Mouse (Mus musculus) CH12.LX (cell line): ENCODE results near the gene Pramef8. TPM values are rescaled to one million over a fixed set of nuclear protein-coding genes. Genes with fewer than 3 reads are reported as not detected.

Experiments used
- DNase-seq: peaks from one replicate; pipeline ENCODE4 v3.0.0-alpha.2; 2013; ENCODE audit errors: extremely low read depth
- H3K27ac ChIP-seq: 2 replicates; pipeline ENCODE4 v1.5.1; 2012; ENCODE audit warnings: low read depth, mild to moderate bottlenecking, control low read depth, moderate library complexity; ENCODE audit not compliant: insufficient read depth
- H3K27me3 ChIP-seq: replicated peaks from 2 replicates; pipeline ENCODE3; 2012; ENCODE audit warnings: inconsistent platforms
- H3K36me3 ChIP-seq, 2 experiments: replicated peaks in 1 of 2; 2 replicates each; pipeline versions ENCODE3 to v1.6.1; 2012; ENCODE audit warnings: inconsistent platforms in 1 of 2, low read length in 1 of 2, mild to moderate bottlenecking in 1 of 2, mixed read lengths in 1 of 2, moderate library complexity in 1 of 2; ENCODE audit not compliant: control insufficient read depth in 1 of 2, insufficient read depth in 1 of 2
- H3K4me1 ChIP-seq, 2 experiments: 2 replicates each; pipeline ENCODE4 v1.6.1; 2012; ENCODE audit warnings: inconsistent platforms in 1 of 2, moderate library complexity in 1 of 2; ENCODE audit not compliant: insufficient read depth in 2 of 2, control insufficient read depth in 1 of 2
- H3K4me2 ChIP-seq: 2 replicates; pipeline ENCODE4 v1.6.1; 2012; ENCODE audit warnings: low read depth, mild to moderate bottlenecking, control low read depth; ENCODE audit not compliant: poor library complexity, insufficient read depth, severe bottlenecking
- H3K4me3 ChIP-seq, 3 experiments: fragments of 150-350 bp in 1 of 3; sonication (generic) in 1 of 3; replicated peaks in 1 of 3; 2 replicates each; pipeline versions ENCODE3 to v1.5.1; 2011 to 2012; ENCODE audit warnings: low read depth in 2 of 3, low read length in 2 of 3, mild to moderate bottlenecking in 2 of 3, moderate library complexity in 2 of 3, control low read depth in 1 of 3, improper control_type of control experiment in 1 of 3, inconsistent platforms in 1 of 3, mixed read lengths in 1 of 3; ENCODE audit not compliant: poor library complexity in 1 of 3
- H3K79me2 ChIP-seq: replicated peaks from 2 replicates; pipeline ENCODE4 v1.6.1; 2012; ENCODE audit warnings: mild to moderate bottlenecking, moderate library complexity; ENCODE audit not compliant: control insufficient read depth, poor library complexity, insufficient read depth, severe bottlenecking; ENCODE audit errors: extremely low read depth
- H3K9ac ChIP-seq: 2 replicates; pipeline ENCODE4 v1.6.1; 2012; ENCODE audit warnings: low read depth, mild to moderate bottlenecking, control low read depth, moderate library complexity; ENCODE audit not compliant: insufficient read depth
- H3K9me3 ChIP-seq: replicated peaks from 2 replicates; pipeline ENCODE3; 2012; ENCODE audit warnings: low read length, inconsistent platforms, mixed read lengths
- BHLHE40 ChIP-seq: IDR thresholded peaks from 2 replicates; pipeline ENCODE4 v1.6.1; 2011; ENCODE audit warnings: mild to moderate bottlenecking, low read depth, low read length, improper control_type of control experiment
- CHD2 ChIP-seq: IDR thresholded peaks from 2 replicates; pipeline ENCODE4 v1.6.1; 2011; ENCODE audit warnings: low read length, improper control_type of control experiment
- CTCF ChIP-seq, 2 experiments: IDR thresholded peaks in 1 of 2; conservative IDR thresholded peaks in 1 of 2; 2 replicates each; pipeline ENCODE4 v1.5.1; 2011 to 2012; ENCODE audit warnings: low read depth in 2 of 2, low read length in 2 of 2, improper control_type of control experiment in 1 of 2, inconsistent platforms in 1 of 2, mild to moderate bottlenecking in 1 of 2, moderate library complexity in 1 of 2
- E2F4 ChIP-seq: IDR thresholded peaks from 2 replicates; pipeline ENCODE4 v1.6.1; 2011; ENCODE audit warnings: low read depth, low read length, improper control_type of control experiment; ENCODE audit not compliant: insufficient replicate concordance
- EP300 ChIP-seq: IDR thresholded peaks from 2 replicates; pipeline ENCODE4 v1.6.1; 2011; ENCODE audit warnings: low read length, improper control_type of control experiment
- ETS1 ChIP-seq: conservative IDR thresholded peaks from 2 replicates; pipeline ENCODE4 v1.6.1; 2012; ENCODE audit warnings: low read depth, mild to moderate bottlenecking, inconsistent platforms, low read length, improper control_type of control experiment, moderate library complexity
- HCFC1 ChIP-seq: IDR thresholded peaks from 2 replicates; pipeline ENCODE4 v1.6.1; 2012; ENCODE audit warnings: low read depth, mild to moderate bottlenecking, inconsistent platforms, low read length, improper control_type of control experiment
- IRF4 ChIP-seq: IDR thresholded peaks from 2 replicates; pipeline ENCODE4 v1.6.1; 2014; ENCODE audit warnings: low read depth, mild to moderate bottlenecking, inconsistent platforms, low read length, improper control_type of control experiment
- JUN ChIP-seq: IDR thresholded peaks from 2 replicates; pipeline ENCODE4 v1.6.1; 2011; ENCODE audit warnings: low read depth, mild to moderate bottlenecking, low read length, improper control_type of control experiment, moderate library complexity; ENCODE audit not compliant: insufficient read depth
- KAT2A ChIP-seq: IDR thresholded peaks from 2 replicates; pipeline ENCODE4 v1.6.1; 2012; ENCODE audit warnings: low read length, improper control_type of control experiment, inconsistent platforms; ENCODE audit not compliant: insufficient replicate concordance
- MAFK ChIP-seq: IDR thresholded peaks from 2 replicates; pipeline ENCODE4 v1.6.1; 2011; ENCODE audit warnings: low read length, improper control_type of control experiment; ENCODE audit not compliant: insufficient replicate concordance
- MAX ChIP-seq: IDR thresholded peaks from 2 replicates; pipeline ENCODE4 v1.6.1; 2011; ENCODE audit warnings: low read length, improper control_type of control experiment
- MAZ ChIP-seq: IDR thresholded peaks from 2 replicates; pipeline ENCODE4 v1.6.1; 2012; ENCODE audit warnings: low read depth, mild to moderate bottlenecking, inconsistent platforms, low read length, improper control_type of control experiment, moderate library complexity
- MXI1 ChIP-seq: IDR thresholded peaks from 2 replicates; pipeline ENCODE4 v1.6.1; 2011; ENCODE audit warnings: mild to moderate bottlenecking, low read depth, low read length, improper control_type of control experiment
- MYC ChIP-seq: IDR thresholded peaks from 2 replicates; pipeline ENCODE4 v1.6.1; 2011; ENCODE audit warnings: low read depth, mild to moderate bottlenecking, improper control_type of control experiment, low read length
- NELFE ChIP-seq: IDR thresholded peaks from 2 replicates; pipeline ENCODE4 v1.6.1; 2011; ENCODE audit warnings: low read depth, low read length, improper control_type of control experiment
- NRF1 ChIP-seq: IDR thresholded peaks from 2 replicates; pipeline ENCODE4 v1.6.1; 2014; ENCODE audit warnings: low read depth, mild to moderate bottlenecking, inconsistent platforms, low read length, improper control_type of control experiment, moderate library complexity
- PAX5 ChIP-seq: IDR thresholded peaks from 2 replicates; pipeline ENCODE4 v1.6.1; 2012; ENCODE audit warnings: low read length, inconsistent platforms, mixed read lengths
- POLR2A ChIP-seq: IDR thresholded peaks from 2 replicates; pipeline ENCODE4 v1.6.1; 2011; ENCODE audit warnings: low read depth, mild to moderate bottlenecking, improper control_type of control experiment, low read length
- POLR2AphosphoS2 ChIP-seq: IDR thresholded peaks from 2 replicates; pipeline ENCODE4 v1.6.1; 2011; ENCODE audit warnings: low read depth, low read length, improper control_type of control experiment
- RAD21 ChIP-seq: IDR thresholded peaks from 2 replicates; pipeline ENCODE4 v1.6.1; 2011; ENCODE audit warnings: low read depth, mild to moderate bottlenecking, low read length, improper control_type of control experiment, moderate library complexity
- RCOR1 ChIP-seq: conservative IDR thresholded peaks from 2 replicates; pipeline ENCODE4 v1.6.1; 2012; ENCODE audit warnings: low read depth, mild to moderate bottlenecking, inconsistent platforms, low read length, improper control_type of control experiment
- SIN3A ChIP-seq: IDR thresholded peaks from 2 replicates; pipeline ENCODE4 v1.6.1; 2012; ENCODE audit warnings: low read length, improper control_type of control experiment, inconsistent platforms
- SMC3 ChIP-seq: IDR thresholded peaks from 2 replicates; pipeline ENCODE4 v1.6.1; 2011; ENCODE audit warnings: low read depth, low read length, improper control_type of control experiment
- TCF12 ChIP-seq: IDR thresholded peaks from 2 replicates; pipeline ENCODE4 v1.6.1; 2014; ENCODE audit warnings: low read depth, mild to moderate bottlenecking, inconsistent platforms, low read length, improper control_type of control experiment
- UBTF ChIP-seq: IDR thresholded peaks from 2 replicates; pipeline ENCODE4 v1.6.1; 2012; ENCODE audit warnings: low read depth, mild to moderate bottlenecking, inconsistent platforms, low read length, improper control_type of control experiment, moderate library complexity
- USF1 ChIP-seq: IDR thresholded peaks from 2 replicates; pipeline ENCODE4 v1.6.1; 2014; ENCODE audit warnings: low read depth, mild to moderate bottlenecking, inconsistent platforms, low read length, improper control_type of control experiment
- USF2 ChIP-seq: conservative IDR thresholded peaks from 2 replicates; pipeline ENCODE4 v1.6.1; 2011; ENCODE audit warnings: low read depth, low read length, improper control_type of control experiment
- ZKSCAN1 ChIP-seq: IDR thresholded peaks from 2 replicates; pipeline ENCODE4 v1.6.1; 2012; ENCODE audit warnings: low read depth, inconsistent platforms, low read length, improper control_type of control experiment, borderline replicate concordance
- ZMIZ1 ChIP-seq: IDR thresholded peaks from 2 replicates; pipeline ENCODE4 v1.6.1; 2012; ENCODE audit warnings: low read depth, mild to moderate bottlenecking, inconsistent platforms, low read length, improper control_type of control experiment
- ZNF384 ChIP-seq: IDR thresholded peaks from 2 replicates; pipeline ENCODE4 v1.6.1; 2012; ENCODE audit warnings: low read depth, low read length, improper control_type of control experiment, inconsistent platforms
- dilution Hi-C: fragments of 300-500 bp; cut with MboI; formaldehyde crosslinking; loops from 2 replicates; pipeline ENCODE4 v1.14.3; 2020; ENCODE audit warnings: low sequenced_read_pairs; ENCODE audit not compliant: extremely low pct_unique_long_range_greater_than_20kb, extremely low pct_ligation_motif_present
- in situ Hi-C: fragments of 300-500 bp; cut with MboI; formaldehyde crosslinking; loops from 3 replicates; pipeline ENCODE4 v1.14.3; 2019; ENCODE audit warnings: low sequenced_read_pairs, low pct_ligation_motif_present, low pct_unique_long_range_greater_than_20kb, mixed read lengths
- polyA plus RNA-seq: library from polyadenylated mRNA; unstranded; fragments of >175 nt; gene quantifications from 2 replicates; pipeline ENCODE4 v1.2.1, GENCODE M21; 2012; ENCODE audit warnings: low read depth; ENCODE audit not compliant: insufficient read length
- total RNA-seq, 2 experiments: library from RNA; depleted of rRNA; stranded (reverse); fragments of 300-350 nt in 1 of 2; fragments of >200 nt in 1 of 2; gene quantifications; 2 replicates each; pipeline ENCODE4 v1.2.3; 2012 to 2014

Pramef8 gene
- total and polyA plus RNA-seq, 3 experiments, result 12.8 to 22.5 (median 15.0) TPM

DNA sequence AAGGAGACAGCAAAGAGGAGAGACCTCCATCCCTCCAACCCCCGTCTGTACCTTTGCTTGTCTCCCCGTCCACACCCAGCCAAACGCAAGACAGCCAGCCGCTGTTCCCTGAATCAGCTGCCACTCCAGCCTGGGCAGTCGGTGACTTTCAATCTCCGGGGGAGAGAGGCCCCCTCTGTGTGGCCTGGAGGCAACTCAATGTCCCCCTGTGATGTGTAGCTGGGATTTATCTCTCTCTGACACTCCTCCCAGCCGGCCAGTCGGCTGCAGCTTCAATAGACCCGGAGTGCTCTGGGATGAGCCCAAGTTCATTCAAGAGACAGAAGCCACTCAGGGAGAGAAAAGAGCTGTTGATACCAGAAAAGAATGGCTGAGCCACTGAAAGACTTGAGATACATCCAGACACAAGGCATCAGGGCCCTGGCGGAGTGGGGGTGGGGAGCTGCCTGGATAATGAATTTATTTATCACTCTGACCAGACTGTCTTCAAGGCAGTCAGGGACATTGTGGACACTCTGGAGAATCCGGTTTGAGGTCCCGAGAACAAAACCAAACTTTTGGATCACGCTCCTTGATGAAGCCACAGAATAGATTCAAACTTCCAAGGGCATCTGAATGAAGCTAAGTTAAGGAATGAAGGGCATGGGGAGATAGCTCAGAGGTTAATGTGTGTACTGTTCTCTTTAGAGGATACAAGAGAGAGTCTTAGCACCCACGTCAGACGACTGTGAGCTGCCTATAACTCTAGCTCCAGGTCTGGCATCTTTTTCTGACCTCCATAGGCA is 32.1 kb upstream of the Pramef8 start:
- H3K27ac ChIP-seq, result no peak overlapping the region
- in situ Hi-C loops, result no loop called here
- dilution Hi-C loops, result no loop called here
- no peak for DNase-seq
- H3K4me3 ChIP-seq, result no peak overlapping the region
- TF ChIP-seq JUN, result no peak
- TF ChIP-seq E2F4, result no peak
- TF ChIP-seq ZKSCAN1, result no peak
- TF ChIP-seq SIN3A, result no peak
- TF ChIP-seq NELFE, result no peak
- TF ChIP-seq USF2, result no peak
- no peak for TF ChIP-seq ETS1
- no peak for TF ChIP-seq SMC3
- no peak for TF ChIP-seq NRF1
- TF ChIP-seq MXI1, result no peak
- no peak for TF ChIP-seq MAZ
- TF ChIP-seq HCFC1, result no peak
- no peak for TF ChIP-seq ZMIZ1
- no peak for TF ChIP-seq EP300
- TF ChIP-seq MYC, result no peak
- TF ChIP-seq TCF12, result no peak
- no peak overlapping the region for H3K9ac ChIP-seq
- H3K36me3 ChIP-seq, result no peaks in the 10 kb centered on the region
- peaks cover 47% of the 10 kb centered on the region for H3K27me3 ChIP-seq
- H3K4me2 ChIP-seq, result no peak overlapping the region
- H3K79me2 ChIP-seq, result no peaks in the 10 kb centered on the region
- H3K9me3 ChIP-seq, result no peaks in the 10 kb centered on the region
- H3K4me1 ChIP-seq, result no peaks in the 10 kb centered on the region

DNA sequence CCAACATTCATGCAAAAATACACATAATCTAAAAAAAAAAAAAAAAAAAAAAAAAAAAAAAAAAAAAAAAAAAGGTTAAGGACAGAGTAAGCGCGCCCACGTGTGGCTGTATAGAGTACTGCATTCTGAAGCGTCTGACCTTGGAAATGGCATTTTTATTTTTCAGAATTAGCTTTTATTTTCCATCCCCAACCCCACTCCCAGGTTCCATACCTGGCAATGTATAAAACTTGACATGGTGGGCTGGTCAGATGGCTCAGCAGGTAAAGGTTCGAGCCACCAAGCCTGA is 31.6 kb upstream of the Pramef8 start:
- in situ Hi-C loops, result no loop called here

More for the DNA sequence above, 31.6 kb upstream of the Pramef8 start:
- H3K36me3 ChIP-seq, result no peaks in the 10 kb centered on the region
- no peak overlapping the region for H3K4me3 ChIP-seq
- H3K27me3 ChIP-seq, result peaks cover 48% of the 10 kb centered on the region
- H3K4me2 ChIP-seq, result no peak overlapping the region
- DNase-seq, result peak; percentile 32
- dilution Hi-C loops, result no loop called here
- H3K9me3 ChIP-seq, result no peaks in the 10 kb centered on the region
- H3K27ac ChIP-seq, result no peak overlapping the region
- H3K4me1 ChIP-seq, result no peaks in the 10 kb centered on the region
- no peaks in the 10 kb centered on the region for H3K79me2 ChIP-seq
- H3K9ac ChIP-seq, result no peak overlapping the region
- TF ChIP-seq ETS1, result no peak
- no peak for TF ChIP-seq RCOR1
- no peak for TF ChIP-seq MAX
- no peak for TF ChIP-seq CHD2
- TF ChIP-seq RAD21, result peak; percentile 52
- TF ChIP-seq PAX5, result no peak
- peak; percentile 38 for TF ChIP-seq SMC3
- TF ChIP-seq NELFE, result no peak
- peak; percentile 99 for TF ChIP-seq ZNF384
- no peak for TF ChIP-seq SIN3A
- TF ChIP-seq ZKSCAN1, result no peak
- TF ChIP-seq MYC, result no peak
- TF ChIP-seq TCF12, result no peak
- TF ChIP-seq USF1, result no peak
- TF ChIP-seq JUN, result no peak
- no peak for TF ChIP-seq IRF4
- no peak for TF ChIP-seq MAZ
- TF ChIP-seq KAT2A, result no peak
- TF ChIP-seq POLR2A, result no peak
- TF ChIP-seq CTCF (conservative IDR thresholded peaks at IDR 0.05 in 1 of 2, IDR thresholded peaks at IDR 0.05 in 1 of 2; ENCODE audit: low read depth in 2 of 2, low read length in 2 of 2), result peak; percentile 66 to 89
- no peak for TF ChIP-seq HCFC1
- no peak for TF ChIP-seq POLR2AphosphoS2
- no peak for TF ChIP-seq BHLHE40
- no peak for TF ChIP-seq UBTF
- no peak for TF ChIP-seq MAFK
